Mouse (Mus musculus): ENCODE measurements around the gene Espnl.
A peak's percentile ranks its signal among the peaks of the same experiment; 100 is the strongest.

The Espnl gene

DNA sequence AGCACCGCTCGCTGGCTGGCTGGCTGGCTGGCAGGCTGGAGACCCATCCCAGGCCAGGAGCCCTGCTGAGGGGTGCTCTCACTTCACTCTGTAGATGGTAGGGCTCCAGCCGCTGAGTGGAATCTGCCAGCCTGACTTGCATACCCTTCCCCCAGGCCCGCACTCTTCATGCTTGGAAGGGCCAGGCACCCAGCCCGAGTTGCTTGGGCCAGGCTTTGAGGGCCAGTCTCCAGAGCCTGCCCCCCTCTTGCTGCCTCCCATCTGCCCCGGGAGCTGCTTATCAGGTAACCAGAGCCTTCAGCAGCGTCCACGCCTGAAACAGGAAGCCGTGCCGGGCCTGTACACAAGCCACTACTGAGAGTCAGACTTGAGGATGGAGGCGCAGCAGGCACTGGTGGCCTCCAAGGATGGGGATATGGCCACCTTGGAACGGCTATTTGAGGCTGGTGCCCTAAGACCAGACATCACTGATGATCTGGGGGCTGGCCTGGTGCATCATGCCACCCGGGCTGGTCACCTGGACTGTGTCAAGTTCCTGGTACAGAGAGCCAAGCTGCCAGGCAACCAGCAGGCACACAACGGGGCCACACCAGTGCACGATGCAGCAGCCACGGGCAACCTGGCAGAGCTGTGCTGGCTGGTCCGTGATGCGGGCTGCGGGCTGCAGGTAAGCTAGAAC, at the start of gene Espnl:
Gene Espnl, plus strand, starts transcription at position 316 of the 679 bp plus-strand sequence.
- DNase-seq: peak; percentile 38 to 44

DNA sequence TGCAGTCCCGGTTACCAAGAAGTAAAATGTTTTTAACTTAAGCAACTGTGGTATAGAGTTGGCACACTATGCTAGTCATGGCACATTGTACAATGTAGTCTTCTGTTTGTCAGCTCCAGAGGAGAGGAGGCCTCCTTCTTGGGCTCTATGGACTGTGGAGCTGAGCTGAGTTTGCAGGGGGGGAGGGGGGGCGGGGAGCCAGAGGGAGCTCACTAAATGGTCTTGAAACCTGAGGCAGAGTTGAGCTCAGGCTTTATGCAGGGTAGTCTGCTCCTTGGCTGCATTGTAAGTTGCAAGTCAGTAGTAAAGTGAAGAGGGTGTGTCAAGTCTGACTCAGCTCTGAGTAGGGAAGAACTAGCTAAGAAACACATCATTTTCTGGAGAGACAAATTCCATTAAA, 49.6 kb upstream of the Espnl start:
- DNase-seq: no peak

DNA sequence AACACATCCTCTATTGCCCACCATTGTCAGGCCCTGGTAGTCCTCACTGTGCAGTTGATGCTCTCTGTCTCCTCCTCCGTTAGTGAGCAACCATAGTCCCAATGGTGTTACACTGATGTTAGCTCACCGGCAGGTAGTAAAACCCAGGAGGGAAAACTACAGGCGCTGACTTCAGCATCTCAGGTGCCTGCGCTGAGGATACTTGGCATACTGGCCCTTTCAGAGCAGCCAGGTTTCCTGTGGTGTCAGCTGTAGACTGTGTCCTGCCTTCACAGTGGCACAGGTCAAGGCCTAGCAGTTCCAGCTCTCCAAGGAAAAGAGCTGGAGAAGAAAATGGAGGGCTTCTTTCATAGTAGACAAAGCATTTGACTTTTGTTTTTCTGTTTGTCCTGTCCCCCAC, 45.3 kb upstream of the Espnl start:
- DNase-seq: peak; percentile 40 to 47

DNA sequence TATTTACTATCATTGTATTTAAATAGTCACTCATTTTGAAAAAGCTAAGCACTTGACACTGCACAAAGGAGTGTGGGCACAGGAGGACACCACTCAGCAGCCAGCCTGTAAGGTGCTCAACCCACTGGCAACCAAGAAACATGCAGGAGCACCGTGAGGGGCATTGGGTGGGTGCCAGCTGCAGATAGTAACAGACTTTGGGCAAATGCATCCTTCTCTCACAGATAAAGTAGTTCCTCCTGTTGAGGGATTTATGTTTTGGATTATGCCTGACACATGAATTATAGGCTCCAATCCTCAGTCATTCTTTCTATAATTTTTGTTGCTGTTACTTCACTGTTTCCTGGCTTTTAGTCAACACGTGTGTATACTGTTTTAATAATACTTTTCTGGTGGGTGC, 44.4 kb upstream of the Espnl start:
- DNase-seq: peak in 1 of 2 experiments; percentile 26

DNA sequence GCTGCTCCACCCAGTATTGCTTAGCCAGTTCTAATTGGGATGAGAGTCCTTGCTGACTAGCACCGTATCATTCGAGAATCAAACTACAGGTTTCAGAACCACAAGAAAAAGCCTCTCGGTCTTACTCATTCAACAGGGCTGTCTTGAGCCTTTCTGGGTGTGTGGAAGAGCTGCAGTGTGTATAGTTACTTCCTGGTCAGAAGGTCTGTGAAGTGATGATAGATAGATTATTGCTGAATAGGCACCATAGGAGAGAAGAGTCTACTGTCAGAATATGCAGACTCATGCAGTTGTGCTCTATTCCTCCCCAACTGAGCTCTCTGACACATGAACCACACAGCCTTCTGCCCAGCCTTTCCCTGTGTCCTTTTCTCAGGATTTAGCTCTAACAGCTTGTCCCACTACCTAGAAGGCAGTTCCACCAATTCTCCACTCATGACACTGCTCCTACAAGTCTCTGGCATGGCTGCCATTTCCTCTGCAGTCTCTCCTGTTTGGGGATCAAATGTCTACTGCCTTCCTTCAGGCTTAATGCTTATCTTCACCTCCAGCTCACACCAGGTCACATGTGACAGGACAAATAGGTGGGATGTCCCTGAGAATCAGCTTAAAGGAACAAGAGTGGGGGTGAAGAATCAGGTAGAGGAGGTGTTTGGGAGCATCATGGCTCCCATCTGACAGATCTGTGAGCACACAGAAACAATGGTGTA, 43.3 kb upstream of the Espnl start:
- no peak for DNase-seq

DNA sequence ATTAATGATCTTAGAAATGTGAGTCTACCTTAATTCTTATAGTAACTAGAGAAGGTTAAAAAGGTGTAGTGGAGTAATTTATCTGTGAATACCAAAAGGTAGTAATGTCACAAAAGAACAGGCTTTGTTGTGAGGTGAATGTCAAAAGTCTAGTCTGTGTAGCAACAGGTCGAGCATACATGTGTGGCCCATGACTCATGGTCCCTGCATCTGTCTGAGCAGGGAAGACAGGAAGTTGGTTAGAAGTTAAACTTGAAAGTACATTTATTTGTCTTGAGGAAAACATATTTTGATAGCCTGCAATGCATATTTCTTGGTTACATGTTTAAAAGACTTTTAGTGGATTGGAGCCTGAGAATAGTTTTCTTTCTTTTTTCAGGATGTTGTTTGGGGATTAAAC, 42.7 kb upstream of the Espnl start:
- no peak for DNase-seq

DNA sequence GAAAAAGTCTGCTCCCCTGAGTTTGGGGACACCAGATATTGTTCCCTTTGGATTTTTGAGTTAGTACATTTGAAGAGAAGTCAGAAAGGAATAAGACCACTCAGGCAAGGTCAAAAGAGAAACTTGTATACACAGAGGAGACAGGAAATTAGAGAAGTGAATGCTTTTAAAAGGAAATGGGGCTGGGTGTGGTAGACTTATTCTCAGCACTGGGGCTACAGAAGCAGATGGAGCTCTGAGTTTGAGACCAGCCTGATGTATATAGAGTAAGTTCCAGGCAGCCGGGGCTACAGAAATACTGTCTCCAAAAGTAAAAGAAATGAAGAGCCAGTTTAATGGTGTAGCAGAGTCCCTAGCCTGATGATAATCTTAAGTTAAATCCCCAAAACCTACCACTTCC, 39.3 kb upstream of the Espnl start:
- no peak for DNase-seq

DNA sequence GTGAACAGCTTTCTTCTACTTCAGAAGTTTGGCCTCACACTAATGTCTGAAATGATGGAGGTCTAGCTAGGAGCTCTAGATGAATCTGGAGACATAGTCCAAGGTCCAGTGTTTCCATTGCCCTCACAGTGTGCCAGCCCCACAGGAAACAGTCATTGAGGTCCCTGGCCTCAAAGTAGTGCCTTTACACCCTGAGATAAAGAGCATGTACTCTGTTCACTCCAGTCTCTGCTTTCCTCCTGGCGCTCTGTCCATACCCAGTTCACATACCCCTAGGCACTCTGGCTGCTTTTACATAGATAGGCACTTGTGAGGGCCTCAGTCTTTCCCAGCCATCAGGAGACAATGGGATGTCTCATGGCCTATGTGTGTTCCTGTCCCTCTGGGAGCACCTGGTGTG, 32.5 kb upstream of the Espnl start:
- DNase-seq: no peak

DNA sequence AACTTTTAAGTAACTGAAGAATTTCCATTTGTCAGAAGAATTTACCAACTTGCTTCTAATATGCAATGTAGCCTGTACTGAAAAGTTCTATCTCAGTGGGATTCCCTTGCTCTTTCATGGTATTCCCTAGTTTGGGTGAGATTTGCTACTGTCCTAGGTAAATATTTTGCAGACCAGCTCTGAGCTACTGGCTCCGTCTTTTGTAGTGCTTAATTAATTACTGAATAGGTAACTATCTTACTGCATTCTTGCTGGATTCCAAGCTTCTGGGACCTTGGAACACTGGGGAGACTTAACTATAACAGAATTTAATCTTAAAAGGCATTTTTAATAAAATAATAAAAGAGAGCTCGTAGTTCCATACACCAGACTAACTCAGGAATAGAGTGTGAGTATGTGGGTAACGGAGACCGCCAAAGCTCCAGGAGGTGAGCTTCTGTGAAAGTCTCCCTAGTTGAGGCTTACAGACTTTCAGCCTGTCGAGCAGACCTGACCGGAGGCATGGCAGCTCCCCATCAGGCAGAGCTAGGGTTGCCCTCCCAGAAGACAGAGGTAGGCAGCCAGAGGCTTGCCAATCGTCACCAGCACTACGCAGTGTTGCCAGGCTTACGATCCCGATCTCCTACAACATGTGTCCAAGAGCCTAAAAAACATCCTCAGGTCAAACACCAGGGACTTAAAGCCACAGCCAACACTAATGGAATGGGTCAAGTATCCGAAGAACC, 29.6 kb upstream of the Espnl start:
- DNase-seq: no peak

DNA sequence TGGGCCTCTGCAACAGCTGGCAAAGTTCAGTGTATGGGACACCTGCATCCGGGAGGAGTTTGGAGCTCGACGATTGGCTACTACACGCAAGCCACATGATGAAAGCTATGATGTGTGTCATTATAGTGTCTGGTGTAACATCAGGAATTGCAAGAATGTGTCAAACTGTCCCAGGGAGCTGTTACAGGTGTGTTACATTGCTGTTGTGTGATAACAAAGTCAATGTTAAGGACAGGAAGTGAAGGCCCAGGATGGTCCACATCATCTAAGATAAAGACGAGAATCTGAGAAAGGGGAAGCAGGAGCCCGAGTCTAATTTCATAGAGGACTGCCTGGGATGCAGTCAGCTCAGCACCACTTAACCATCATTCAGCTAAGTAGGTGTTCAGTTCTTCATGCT, 26.3 kb upstream of the Espnl start:
- DNase-seq: no peak

DNA sequence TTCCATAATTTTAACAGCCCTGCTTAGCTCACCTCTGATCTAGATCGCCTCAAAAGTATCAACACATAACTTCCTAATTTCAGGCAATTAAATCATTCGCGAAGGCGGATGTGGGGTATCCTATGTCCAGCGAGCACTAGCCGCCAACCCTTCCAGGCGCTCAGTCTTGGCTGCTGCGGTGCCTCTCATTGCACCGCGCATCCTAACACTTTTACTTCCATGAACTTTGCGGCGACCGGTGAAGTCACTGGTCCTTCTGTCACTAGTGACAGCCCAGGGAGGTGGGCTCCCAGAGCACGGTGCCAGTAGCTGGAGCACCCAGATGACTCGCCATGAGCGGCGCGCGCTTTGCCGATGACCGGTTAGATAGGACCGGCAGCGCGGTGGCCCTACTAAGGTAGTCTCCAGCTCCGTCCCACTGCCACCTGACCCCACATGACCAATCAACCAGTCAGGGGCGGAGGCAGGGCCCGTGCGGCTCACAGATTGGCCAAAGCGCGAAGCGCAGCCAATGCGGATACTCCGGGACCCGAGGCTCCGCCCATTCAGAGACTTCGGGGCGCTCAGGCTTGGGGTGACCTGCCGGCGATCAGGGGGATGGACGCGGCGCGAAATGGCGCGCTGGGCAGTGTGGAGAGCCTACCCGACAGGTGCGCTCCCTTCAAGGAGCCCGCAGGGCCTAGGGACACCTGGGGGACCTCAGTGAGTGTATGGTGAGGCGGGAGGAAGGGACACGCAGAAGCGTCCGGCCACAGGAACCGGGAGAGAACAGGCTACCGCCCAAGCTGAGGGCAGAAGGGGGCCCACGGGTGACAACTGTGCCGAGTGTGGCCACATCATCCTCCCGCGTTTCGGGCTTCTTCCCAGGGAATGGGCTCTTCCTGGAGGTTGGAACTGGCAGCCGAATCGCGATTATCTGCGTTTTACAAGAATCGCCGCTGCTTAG, 23.8 kb upstream of the Espnl start, which contains the start of gene Scly:
Gene Scly, plus strand, starts transcription at position 540 of the 946 bp plus-strand sequence.
- peak; percentile 95 to 97 for DNase-seq

DNA sequence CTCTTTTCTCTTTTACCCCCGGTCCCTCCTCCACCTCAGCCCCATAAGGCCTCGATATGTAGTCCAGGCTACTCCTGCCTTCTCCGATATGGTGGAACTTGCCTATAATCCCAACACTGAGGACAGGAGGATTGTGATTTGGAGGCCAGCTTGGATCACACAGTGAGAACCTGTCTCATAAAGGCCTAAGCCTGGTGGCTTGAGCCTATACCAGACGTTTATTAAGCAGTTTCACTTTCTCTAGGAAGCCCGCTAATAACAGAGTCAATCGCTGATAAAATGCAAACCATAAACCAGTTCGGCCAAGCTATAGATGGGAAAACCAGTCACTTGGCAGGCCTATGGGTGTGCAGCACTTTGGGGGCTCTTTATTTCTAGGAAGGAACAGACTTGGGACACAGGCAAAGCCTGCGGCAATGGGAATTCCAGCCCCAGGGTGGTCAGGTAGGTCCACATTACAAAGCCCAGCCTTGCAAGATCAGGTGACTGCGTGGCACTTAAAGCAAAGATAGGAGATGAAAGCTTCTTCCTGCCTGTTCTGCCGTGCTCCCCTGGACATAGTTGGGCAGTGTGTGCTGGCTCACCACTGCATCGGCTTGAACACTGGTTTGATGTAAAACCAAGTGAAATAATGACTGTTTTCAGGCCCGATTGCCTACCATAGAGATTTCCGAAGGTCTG, 22.7 kb upstream of the Espnl start:
- DNase-seq: no peak

DNA sequence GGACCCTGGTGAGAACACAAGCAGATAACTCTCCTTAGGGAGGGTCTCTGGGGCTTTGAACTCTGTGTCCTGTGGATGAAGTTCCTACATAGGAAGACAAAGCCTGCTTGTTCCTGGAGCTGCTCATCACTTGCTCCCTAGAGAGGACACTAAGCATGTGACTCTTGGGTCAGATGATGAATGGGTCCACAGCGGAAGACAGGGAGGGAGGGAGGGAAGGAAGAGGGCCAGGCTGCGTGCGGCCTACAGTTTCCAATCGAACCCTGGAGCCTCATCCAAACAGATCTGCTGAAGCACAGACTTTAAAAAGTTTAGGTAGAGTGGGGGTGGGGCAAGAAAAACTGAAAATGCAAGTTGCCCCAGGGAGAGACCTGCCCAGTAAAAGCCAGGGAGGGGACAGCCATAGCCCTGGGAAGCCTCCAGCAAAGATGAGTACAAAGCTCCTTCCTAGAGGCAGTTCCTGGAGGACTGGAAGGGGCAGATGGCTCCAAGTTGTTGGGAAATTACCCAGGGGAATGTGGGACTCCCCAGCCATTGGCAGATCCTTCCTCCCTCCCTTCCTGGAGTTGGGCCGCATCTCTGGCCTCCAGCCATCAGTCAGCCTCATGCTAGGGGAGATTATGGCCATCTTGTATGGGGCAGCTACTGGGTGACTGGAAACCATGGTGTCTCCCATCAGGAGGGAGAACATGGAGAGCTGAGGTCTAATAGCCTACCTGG, 22.0 kb upstream of the Espnl start:
- peak; percentile 30 to 41 for DNase-seq

DNA sequence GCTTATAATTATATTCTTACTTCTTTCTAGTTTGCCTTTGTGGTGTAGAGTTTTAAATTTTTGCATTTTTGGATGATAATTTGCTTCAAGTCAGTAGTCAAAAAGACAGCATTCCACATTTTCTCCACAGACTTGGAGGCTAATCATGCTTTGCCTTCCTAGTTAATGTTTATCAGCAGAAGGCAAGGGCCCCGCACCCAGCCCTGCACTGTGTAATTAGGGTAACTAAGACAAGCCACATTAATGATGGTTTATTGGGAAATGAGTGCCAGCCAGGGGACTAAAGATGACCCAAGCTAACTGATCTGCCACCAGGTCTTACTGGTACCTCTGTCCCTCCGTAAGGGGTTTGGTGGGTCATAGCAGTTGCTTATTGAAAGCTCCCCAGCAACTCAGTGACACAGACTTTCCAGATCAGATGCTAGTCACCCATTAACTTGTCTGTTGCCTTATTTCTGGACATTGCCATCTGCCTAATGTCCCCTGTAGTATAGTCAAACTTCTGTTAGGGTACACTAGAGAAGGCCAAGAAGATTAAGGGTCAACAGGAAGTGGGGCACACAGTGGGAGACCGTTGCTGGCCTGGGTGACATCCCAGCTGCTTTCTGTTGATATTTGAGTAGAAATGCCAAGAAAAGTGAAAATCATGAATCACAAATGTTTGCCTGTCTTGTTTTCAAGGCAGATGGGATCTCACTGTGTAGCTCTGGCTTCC, 20.5 kb upstream of the Espnl start:
- no peak for DNase-seq

DNA sequence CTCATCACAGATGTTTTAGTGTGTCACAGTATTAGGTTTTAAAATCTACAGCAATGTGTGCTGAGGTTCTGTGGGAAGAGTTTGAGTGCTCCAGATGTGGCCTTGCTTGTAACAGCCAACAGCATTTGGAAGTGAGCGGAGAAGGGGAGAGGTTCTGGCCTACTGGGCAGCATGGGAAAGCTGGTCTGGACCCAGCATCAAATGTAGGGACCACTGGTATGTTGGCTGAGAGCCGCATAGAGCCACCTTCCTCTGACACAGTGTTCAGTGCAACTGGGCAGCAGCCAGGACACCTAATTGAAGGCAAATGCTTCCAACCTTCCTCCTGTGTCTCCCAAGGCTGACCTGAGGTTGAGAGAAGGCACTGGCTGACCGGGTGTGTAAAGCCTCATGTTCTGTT, 19.9 kb upstream of the Espnl start:
- no peak for DNase-seq

DNA sequence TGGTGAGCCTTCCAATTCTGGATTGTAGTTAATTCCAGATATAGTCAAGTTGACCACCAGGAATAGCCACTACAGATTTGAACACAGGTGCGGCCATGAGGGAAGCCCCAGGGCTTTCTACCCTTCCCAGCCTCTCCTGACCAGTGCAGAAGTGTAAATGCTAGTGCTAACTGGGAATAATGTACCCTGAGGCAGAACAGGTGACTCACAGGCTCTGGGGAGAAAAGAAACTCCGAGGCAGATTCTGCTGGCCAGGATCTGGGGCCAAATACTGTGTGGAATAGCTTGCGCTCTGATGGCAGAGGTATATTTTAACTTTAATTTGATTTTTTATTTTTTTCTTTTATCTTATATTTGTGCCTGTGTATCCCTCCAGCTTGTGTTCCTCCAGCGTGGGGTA, 17.3 kb upstream of the Espnl start:
- no peak for DNase-seq

DNA sequence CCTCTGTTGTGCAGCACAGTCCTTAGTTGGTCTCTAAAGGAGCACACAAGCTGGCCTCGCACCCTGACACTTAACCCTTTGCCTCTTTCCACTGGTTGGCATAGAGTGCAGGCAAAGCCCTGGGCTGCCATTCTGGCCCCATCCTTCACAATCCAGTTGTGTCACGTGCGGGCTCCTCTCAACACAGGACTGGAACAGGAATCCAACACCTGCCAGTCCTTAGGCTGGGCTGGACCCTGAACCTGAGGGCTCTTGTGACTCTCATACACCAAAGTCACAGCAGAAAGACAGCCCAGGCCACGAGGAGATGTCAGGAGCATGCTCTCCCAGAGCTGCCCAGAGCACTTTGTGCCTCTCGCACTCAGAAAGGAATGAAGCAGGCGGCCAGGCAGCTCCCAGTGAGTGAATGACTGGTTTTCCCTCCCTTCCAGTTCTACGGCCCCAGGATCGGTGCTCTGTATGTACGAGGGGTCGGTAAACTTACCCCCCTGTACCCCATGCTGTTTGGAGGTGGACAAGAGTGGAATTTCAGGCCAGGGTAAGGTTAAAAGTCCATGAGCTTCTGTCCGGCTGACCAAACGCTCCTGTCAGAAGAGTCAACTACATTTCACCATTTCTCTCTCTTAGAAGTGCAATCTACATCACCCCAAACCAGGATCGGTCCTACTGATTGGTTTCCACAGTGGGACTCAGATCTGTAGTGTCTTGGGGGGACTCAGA, 12.3 kb upstream of the Espnl start:
- no peak for DNase-seq

DNA sequence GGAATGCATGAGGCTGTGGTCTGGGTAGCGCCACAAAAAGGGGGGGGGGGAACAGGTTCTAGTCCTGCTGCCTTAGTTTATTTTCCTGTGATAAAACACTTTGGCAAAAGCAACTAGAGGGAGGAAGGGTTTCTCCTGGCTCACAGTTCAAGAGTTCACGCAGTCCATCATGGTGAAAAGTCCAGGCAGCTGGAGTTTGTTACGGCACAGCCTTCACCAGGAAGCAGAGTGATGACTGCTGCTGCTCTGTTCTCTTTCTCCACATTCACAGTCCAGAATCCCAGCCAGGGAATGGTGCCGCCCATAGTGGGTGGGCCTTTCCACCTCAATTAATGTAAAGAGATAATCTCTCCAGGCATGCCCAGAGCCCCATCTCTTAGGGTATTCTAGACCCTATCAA, 9.6 kb upstream of the Espnl start:
- no peak for DNase-seq

DNA sequence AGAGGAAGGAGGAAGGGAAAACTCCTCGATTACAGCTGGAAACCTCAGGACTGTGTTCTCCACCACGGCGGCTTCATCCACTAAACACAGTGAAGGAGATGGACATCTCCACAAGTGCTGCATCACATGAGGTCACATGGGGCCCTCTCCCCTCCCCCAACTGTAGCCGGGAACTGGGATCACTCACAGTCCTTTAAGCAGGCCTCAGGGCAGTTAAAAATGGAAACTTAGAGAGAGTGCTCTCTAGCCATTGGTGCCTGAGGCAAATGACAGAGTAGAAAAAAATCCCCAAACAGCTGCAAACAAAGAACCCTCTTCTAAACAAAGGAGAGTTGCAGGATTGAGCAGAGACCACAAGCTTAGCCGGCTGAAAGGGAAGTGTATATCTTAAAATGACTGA, 8.6 kb upstream of the Espnl start:
- no peak for DNase-seq

DNA sequence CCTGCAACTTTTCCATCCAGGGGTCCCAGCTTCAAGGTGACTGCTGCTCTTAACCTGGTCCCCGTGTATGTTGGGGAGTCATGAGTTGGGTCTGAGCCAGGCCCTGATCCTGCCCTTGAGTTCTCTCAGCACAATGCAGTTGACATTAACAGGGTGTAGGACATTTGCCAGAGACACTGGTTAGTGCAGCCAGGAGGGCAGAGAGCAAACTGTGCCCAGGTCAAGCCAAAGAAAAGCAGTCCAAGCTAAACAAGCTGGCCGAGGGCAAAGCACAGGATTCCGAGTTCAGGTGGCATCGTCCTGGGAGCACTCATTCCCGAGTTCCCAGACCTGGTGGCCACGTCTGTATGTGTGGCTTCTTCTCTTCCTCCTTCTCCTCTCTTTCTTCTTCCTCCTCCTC, 4.2 kb upstream of the Espnl start:
- DNase-seq: no peak
